Comparison of ENCODE assay signal across 9 mouse cellular contexts in the genomic region with DNA sequence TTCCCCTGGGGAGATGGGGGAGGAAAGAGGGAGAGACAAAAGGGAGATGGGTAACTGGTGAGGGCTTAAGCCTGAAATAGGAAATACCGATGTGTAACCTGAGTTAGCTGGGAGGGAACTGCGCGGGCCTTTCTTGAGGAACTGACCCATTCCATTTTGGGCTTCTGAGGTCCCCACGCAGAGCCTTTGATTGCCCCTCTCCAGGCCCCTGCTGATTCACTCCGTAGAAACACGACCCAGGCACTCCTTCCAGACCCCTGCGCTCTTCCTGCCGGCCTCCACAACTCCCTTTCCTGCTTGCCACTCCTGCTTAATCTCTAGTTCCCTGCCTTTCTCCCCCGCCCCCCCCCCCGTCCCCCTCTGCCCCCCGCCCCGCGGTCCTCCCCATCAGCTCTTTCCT. TPM values are rescaled to one million over a fixed set of nuclear protein-coding genes. Genes with fewer than 3 reads are reported as not detected.
DNase-seq lines count a peak whose midpoint lies in the region; ATAC-seq and TF ChIP-seq lines count a peak whose summit lies in the region.
"Had no signal": no experiment of that assay in that cellular context is flagged by ENCODE, and none has a peak within 500 bp of the region (broad histone marks: within the 10 kb centered on the region; RNA-seq: fewer than 3 reads in every experiment).

No protein-coding gene starts in this region.

- H3K4me3 ChIP-seq in lung, postnatal 0 days (ENCODE audit: low read depth, low read length) = no peak overlapping the region
- H3K4me3 ChIP-seq in hindbrain, embryonic 10.5 days = peak overlapping the region; percentile 41
- no peak overlapping the region for H3K4me3 ChIP-seq in liver, embryonic 15.5 days (replicated peaks)
- H3K4me3 ChIP-seq: gastrocnemius, adult 2 months had no signal

- TF ChIP-seq EP300 in lung, postnatal 0 days (IDR thresholded peaks at IDR 0.05) = no peak

- peak overlapping the region; percentile 34 for H3K4me2 ChIP-seq in lung, postnatal 0 days (replicated peaks; ENCODE audit: low read depth, low read length)
- peak overlapping the region; percentile 32; the same call in 1 of the 2 replicates for H3K4me2 ChIP-seq in liver, embryonic 15.5 days

- DNase-seq in lung, postnatal 0 days (ENCODE audit: low spot score) = no peak
- DNase-seq in lung, postnatal 14 days = no peak
- peak; percentile 46 for DNase-seq in hindbrain, embryonic 10.5 days (ENCODE audit: low spot score)
- DNase-seq in T-cell, adult 2 months (ENCODE audit: low spot score) = no peak
- DNase-seq in cerebellum, postnatal 4 days (ENCODE audit: low spot score in 2 of 2) = no peak
- DNase-seq in retina, postnatal 1 day = no peak
- DNase-seq: cerebellum, adult 18-20 months; gastrocnemius, adult 2 months had no signal

- H3K9me3 ChIP-seq in lung, postnatal 0 days (ENCODE audit: low read length) = no peaks in the 10 kb centered on the region
- H3K9me3 ChIP-seq in hindbrain, embryonic 10.5 days = no peaks in the 10 kb centered on the region
- no peaks in the 10 kb centered on the region for H3K9me3 ChIP-seq in liver, embryonic 15.5 days (replicated peaks)

- H3K4me1 ChIP-seq in lung, postnatal 0 days (ENCODE audit: insufficient read depth, low read depth, low read length) = no peaks in the 10 kb centered on the region; the same call in 1 of the 2 replicates
- H3K4me1 ChIP-seq in hindbrain, embryonic 10.5 days (replicated peaks) = peaks cover 64% of the 10 kb centered on the region
- H3K4me1 ChIP-seq in liver, embryonic 15.5 days (replicated peaks) = no peaks in the 10 kb centered on the region

- peak overlapping the region; percentile 60; the same call in 1 of the 2 replicates for H3K27ac ChIP-seq in lung, postnatal 0 days (ENCODE audit: low read length)
- peak overlapping the region; percentile 77 for H3K27ac ChIP-seq in hindbrain, embryonic 10.5 days
- H3K27ac ChIP-seq in liver, embryonic 15.5 days (replicated peaks) = no peak overlapping the region
- H3K27ac ChIP-seq: gastrocnemius, adult 2 months had no signal

- H3K36me3 ChIP-seq in lung, postnatal 0 days (ENCODE audit: insufficient read depth, low read length) = no peaks in the 10 kb centered on the region
- H3K36me3 ChIP-seq in hindbrain, embryonic 10.5 days = no peaks in the 10 kb centered on the region
- H3K36me3 ChIP-seq in liver, embryonic 15.5 days (replicated peaks) = no peaks in the 10 kb centered on the region

- WGBS in lung, postnatal 0 days = 9% methylated on average over 10 of the region's 13 CpGs
- 5% methylated on average over 12 of the region's 13 CpGs for WGBS in hindbrain, embryonic 10.5 days
- 10% methylated on average over 12 of the region's 13 CpGs for WGBS in liver, embryonic 15.5 days (ENCODE audit: insufficient replicate concordance)

- H3K9ac ChIP-seq in lung, postnatal 0 days (replicated peaks; ENCODE audit: low read depth) = no peak overlapping the region
- no peak overlapping the region for H3K9ac ChIP-seq in liver, embryonic 15.5 days

- H3K27me3 ChIP-seq in lung, postnatal 0 days (replicated peaks; ENCODE audit: insufficient read depth, low read length) = no peaks in the 10 kb centered on the region
- H3K27me3 ChIP-seq in hindbrain, embryonic 10.5 days (ENCODE audit: insufficient read depth, poor library complexity, severe bottlenecking) = peaks cover 20% of the 10 kb centered on the region
- H3K27me3 ChIP-seq in liver, embryonic 15.5 days = peaks cover 24% of the 10 kb centered on the region

- TF ChIP-seq CTCF in lung, postnatal 0 days (IDR thresholded peaks at IDR 0.05) = no peak

- ATAC-seq in lung, postnatal 0 days = 0 out of 2 replicates have a peak, but pooled peaks have one; percentile 2
- no peak for ATAC-seq in liver, embryonic 15.5 days (ENCODE audit: insufficient read depth)

RNA-seq across cellular contexts. Expression of a gene that starts 28.5 kb away (rescaled TPM):
- 19.6 and 20.8 TPM in 2 replicates for polyA plus RNA-seq in lung, postnatal 0 days (2015; fragmentation: Nextera tagmentation; extraction: Ambion mirVana)
- 31.8 and 36.9 TPM in 2 replicates for polyA plus RNA-seq in hindbrain, embryonic 10.5 days (2016; fragmentation: Nextera tagmentation; extraction: Ambion mirVana)
- 0.41 and 0.60 TPM in 2 replicates for polyA plus RNA-seq in liver, embryonic 15.5 days (2015; fragmentation: Nextera tagmentation; extraction: Ambion mirVana)

RNA-seq across cellular contexts. Expression of a gene that starts 30.8 kb away (rescaled TPM):
- 0.04 and 0.05 TPM in 2 replicates for polyA plus RNA-seq in lung, postnatal 0 days (2015; fragmentation: Nextera tagmentation; extraction: Ambion mirVana)
- 0.17 and 0.57 TPM in 2 replicates for polyA plus RNA-seq in hindbrain, embryonic 10.5 days (2016; fragmentation: Nextera tagmentation; extraction: Ambion mirVana)
- polyA plus RNA-seq in liver, embryonic 15.5 days (2015; fragmentation: Nextera tagmentation; extraction: Ambion mirVana) = 0.09 TPM in 1 of 2 replicates, not detected in the other

RNA-seq across cellular contexts. Expression of a gene that starts 53.5 kb away (rescaled TPM):
- polyA plus RNA-seq in lung, postnatal 0 days (2015; fragmentation: Nextera tagmentation; extraction: Ambion mirVana) = 8.0 and 11.4 TPM in 2 replicates
- polyA plus RNA-seq in hindbrain, embryonic 10.5 days (2016; fragmentation: Nextera tagmentation; extraction: Ambion mirVana) = 9.0 and 9.1 TPM in 2 replicates
- polyA plus RNA-seq in liver, embryonic 15.5 days (2015; fragmentation: Nextera tagmentation; extraction: Ambion mirVana) = 0.22 and 0.29 TPM in 2 replicates

Comparison
In these comparisons a context has a peak if more than half of its experiments do, and no peak if none do; other contexts are left out.
1. RNA of a gene that starts 28.5 kb away (polyA plus RNA-seq): 31.8 to 36.9 TPM in hindbrain, embryonic 10.5 days and 19.6 to 20.8 TPM in lung, postnatal 0 days; 0.41 to 0.60 TPM in liver, embryonic 15.5 days; every median in the first group is over 10 times any median in the second.